Mouse (Mus musculus) lung, postnatal 10 days (tissue): ENCODE measurements around the gene Hs6st3.
A peak's percentile ranks its signal among the peaks of the same experiment; 100 is the strongest.

Source experiments
- DNase-seq: peaks from one replicate; pipeline ENCODE4 v3.0.0; 2021

Gene Hs6st3

DNA sequence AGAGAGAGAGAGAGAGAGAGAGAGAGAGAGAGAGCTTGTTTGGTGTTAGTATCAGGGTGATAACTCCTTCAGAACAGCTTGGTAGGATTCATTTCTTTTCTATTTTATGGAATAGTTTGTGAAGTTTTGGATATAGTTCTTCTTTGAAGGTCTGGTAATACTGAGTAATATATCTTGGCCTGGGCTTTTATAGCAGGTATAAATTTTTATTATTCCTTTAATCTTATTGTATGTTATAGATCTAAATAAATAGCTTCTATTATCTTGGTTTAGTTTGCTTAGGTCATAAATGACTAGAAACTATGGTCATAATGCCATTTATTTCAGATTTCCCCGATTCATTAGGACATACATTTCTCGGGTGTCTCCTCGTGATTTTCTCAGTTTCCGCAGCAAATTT lies 675.8 kb downstream of the Hs6st3 start:
- DNase-seq: no peak

DNA sequence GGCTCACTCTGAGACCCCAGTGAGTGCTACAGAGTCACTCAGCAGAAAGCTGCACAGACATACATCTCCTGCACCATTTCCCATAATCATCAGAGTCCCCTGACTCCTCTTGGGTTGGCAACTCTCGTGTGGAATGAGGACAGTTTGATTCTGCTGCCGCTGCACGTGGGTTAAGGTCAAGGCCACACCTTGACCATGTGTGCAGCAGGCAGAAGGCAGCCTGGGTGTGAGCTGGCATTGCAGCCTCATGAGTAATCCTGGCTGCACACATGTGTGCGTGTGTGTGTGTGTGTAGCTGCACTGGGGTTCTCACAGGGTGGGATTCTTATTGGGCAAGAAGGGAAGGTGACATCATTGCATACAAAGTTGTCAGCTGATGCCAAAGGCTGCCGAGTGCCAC lies 677.5 kb downstream of the Hs6st3 start:
- DNase-seq: no peak

DNA sequence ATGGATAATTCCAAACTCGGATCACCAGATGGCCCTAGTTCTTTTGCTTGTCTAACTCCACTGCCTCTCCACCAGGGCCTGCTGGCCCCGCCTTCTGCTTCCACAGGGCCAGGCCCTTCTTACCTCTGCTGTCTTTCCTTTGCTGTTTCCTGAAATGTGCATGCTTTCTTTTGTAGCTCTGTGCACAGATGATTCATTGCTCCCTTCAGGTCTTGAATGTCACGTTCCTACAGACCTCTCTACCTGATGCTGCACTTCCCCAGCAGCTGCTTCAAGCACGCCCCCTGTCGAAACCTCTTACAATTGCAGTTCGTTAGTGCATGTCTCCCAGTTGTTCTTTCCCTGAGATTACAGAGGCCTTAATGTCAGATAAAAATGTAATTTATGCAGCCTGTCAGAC lies 682.4 kb downstream of the Hs6st3 start:
- no peak for DNase-seq

DNA sequence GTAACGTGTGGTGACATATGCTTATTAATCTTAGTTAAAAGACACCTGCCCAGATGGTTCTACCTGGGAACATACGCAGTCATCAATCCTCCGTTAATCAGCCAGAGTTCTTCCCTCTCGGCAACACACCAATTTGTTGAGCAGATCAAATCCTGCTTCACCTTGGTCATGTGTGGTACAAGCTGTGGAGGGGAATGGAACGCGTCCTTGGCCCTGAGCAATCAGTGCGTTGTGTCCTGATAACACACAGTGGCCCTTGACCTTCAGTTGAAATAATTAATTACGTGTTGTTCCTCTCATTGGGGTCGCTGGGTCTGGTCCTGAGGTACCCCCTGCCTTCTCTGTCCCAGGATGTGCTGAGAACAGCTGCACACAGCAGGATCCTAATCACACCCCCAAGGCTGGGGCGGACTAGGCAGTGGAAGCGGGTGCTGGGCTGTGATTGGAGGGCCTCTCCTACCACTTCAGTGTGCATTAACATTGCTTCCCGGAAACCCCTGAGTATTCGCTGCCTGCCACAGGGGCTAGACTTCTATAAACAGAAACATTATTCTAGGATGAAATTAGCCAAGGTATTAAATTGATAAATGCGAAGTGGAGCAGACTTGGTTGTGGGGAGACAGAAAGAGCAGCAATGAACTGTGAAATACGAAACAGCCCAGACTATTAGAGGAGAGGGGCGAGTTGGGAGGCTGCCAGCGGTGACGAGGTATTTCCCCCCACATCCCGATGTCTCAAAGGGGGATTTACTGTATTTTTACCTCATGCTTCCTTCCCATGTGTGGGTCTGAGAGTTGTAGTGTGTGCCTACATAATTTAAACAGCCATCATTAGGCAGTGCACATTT lies 693.2 kb downstream of the Hs6st3 start:
- DNase-seq: no peak

DNA sequence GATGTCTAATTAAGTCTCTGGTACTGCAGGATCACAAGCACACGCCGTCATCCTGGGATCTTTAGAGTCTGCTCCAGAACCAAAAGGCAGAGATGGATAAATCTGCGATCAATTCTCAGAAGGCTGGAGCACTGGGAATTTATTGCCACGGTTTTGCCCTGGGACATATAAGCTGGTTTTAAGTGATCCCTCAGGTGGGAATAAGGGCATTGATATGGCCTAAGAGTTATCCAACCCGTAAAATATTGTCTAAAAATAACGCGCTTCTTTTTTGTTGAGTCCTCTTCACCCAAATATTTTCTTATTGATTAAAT lies 693.8 kb downstream of the Hs6st3 start:
- no peak for DNase-seq

DNA sequence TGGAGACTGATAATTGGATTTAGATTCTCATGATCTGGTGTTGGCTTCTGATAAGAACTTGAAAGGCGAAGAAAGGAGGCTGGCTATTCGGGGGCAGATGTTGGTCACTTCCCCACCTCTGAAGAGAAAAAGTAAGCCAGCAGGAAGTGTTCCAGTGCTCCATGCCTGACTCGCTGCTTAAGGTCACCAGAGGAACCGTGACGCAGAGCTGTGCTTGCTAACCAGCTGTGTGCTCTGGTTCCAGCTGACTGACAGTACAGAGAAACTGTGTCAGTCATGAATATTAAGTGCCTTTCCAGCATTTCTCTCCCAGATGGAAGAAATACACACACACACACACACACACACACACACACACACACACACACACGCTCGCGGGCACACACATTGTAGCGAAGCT lies 694.8 kb downstream of the Hs6st3 start:
- peak; percentile 34 for DNase-seq

DNA sequence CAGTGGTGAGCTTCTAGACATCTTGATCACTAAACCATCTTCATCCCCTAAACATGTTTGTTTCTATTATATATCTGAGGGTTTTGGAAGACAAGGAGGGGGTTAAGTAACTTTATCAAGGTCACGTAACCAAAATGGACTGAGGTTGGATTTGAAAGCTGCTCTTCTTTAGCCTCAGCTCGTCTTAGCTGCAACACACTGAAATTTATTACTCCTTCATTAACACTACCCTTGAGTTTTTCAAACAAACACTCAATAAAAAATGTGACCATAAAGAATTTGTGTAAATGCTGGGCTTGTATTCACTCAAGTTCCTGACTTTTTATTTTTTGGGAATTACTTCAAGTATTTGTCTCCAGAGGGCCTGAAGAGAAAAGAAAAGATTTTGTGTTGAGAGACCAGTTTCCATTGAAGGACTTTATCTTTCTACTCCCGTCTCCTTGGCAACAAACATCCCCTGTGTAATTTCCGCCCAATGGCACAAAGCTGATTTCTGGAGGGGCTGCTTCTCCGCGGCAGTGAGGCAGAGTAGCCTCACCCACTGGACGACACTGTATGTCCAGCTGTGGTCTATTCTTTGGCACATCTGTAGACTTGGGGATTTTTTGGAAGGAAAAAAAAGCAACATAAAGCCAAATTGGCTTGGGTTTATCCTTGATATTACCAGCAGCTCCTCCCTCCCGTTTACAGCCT lies 696.0 kb downstream of the Hs6st3 start:
- DNase-seq: peak; percentile 70

DNA sequence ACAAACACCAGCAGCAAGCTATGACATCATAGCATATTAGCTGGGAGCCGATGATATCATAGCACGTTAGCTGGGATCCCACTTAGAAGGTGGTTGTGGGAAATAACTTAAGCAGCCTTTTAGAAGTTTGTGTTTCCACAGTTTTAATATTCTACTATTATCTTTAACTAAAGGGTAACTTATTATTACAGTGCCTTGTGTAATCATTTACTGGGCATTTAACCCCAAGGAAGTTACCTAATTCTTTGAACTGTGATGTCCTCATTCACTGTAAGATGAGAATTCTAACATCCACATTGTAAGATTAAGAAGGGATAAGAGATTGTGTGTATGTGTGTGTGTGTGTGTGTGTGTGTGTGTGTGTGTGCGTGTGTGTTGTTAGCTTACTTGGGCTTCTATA lies 697.9 kb downstream of the Hs6st3 start:
- no peak for DNase-seq

DNA sequence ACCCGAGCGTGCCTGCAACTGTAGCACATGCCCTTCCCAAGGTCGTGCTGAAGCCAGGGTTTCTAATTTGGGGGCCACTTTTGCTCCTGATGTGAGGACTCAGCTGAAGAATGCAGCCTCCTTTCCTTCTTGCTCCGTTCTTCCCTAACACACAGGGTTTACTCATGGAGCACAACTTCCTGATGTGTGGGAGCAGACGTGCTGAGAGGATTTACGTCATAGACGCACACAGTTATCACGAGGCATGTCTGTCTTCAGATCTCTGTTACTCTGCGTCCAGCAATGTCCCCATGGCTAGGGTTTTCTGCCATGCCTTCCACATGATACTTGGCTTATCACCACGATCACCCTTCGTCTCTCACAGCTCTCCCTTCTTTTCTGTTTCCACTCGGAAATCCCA lies 709.4 kb downstream of the Hs6st3 start:
- no peak for DNase-seq

DNA sequence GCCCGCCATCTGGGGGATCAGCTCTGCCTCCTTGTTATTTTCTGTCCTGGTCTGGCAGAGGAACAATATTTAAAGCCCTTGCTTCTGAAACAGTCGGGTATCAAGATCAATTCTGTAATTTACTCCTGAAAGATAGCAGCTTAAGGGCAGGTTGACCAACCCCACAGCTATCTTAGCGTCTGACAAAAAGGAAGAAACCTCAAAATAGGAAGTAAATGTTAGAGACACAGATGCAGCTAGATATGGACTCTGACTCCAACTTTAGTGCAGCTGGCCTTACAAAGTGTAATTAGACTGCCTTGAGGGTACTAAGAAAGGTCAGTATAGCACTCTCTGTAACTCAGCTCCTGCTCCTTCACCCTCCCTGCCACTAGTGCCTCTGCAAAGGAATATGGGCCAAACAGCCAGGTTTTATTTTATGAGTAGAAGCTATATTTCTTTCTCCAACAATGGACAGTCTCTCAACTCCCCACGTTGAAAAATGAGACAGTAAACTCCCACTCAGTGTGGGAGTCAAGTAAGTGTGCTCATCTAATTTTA lies 710.7 kb downstream of the Hs6st3 start:
- DNase-seq: no peak

DNA sequence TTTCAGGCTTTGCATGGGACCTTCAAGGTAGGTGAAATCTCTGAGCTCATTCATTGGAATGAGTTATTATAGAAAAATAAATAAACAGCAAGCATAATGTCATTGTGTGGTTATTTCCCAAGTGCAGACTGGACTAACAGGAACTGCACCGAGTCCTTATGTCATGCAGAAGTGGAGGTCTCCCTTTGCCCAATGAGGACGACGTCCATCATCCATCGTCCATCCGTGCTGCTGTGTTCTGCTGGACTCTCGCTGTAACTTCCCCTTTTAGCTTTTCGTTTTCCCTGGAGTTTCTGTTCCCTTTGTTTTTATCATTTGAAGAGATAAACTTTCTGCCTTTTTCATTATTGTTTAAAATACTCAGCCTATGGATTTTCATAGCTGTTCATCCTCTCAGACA lies 711.2 kb downstream of the Hs6st3 start:
- DNase-seq: no peak

DNA sequence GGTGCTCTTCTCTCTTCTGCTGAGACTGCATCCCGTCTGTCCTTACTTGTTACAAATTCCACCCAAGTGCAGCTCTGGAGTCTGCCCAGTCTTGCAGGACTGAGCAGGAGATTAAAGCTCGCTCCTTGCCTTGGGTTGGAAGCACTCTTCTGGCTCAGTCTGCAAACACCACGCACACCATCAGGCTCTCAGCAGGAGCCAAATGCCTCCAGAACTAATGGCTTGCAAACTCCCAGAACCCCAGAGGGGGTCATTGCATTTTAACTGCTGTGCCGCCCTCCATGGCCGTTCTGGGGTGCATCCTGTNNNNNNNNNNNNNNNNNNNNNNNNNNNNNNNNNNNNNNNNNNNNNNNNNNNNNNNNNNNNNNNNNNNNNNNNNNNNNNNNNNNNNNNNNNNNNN lies 714.0 kb downstream of the Hs6st3 start:
- DNase-seq: peak; percentile 25

DNA sequence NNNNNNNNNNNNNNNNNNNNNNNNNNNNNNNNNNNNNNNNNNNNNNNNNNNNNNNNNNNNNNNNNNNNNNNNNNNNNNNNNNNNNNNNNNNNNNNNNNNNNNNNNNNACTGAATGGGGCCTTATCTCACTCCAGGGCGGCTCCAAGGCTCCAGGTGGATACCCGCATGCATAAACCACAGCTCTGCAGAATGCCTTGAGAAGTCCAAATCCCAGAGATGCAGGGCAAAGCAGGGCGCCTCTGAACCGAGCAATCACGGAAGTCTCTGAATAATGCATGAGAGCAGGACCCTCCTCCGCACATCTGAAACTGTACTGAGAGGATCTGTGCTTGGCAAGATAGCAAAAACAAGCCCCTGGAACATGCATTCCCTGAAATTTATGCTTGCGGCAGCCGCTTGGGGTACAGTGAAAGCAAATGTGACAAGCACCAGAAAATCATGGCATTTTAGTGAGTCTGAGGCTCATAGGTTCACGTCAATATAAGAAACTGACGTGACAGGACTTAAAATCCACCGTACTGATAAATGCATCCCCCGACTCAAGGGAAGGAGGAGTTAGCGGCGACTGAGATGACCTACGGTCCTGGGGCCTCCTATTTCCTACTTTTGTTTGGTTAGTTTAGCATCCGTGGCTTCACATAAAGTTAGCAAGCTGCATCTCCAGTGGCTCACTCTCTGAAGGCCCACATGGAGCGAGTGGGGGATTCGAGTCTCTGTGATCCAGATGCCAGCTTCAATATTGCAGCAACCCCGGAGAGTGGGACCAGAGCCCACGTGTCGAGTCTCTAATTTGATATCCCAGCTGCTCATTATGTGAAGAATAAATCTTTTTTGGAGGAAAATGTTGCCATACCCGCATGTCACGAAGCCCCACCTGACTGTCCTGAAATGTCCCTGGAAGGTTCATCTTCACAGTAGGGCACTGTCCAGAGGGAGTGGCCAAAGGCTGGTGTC lies 719.5 kb downstream of the Hs6st3 start:
- DNase-seq: no peak

DNA sequence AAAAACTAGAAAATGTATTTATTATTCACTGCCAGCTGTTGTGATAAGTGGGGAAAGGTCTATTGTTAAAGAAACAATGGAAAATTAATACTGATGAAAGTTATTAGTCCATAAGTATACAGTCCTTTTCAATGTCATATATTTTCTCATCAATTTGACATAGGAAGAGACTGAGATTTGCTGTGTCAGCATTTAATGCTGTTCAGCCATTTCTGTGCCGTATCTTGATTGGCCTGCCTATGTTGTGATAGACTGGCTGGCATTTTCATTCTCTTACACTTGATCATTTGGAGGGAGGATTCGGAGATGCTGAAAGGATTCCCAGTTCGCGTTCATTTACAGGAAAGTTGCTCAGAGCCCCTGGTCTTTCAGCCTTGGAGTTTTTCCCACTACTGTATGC lies 735.5 kb downstream of the Hs6st3 start:
- DNase-seq: no peak

DNA sequence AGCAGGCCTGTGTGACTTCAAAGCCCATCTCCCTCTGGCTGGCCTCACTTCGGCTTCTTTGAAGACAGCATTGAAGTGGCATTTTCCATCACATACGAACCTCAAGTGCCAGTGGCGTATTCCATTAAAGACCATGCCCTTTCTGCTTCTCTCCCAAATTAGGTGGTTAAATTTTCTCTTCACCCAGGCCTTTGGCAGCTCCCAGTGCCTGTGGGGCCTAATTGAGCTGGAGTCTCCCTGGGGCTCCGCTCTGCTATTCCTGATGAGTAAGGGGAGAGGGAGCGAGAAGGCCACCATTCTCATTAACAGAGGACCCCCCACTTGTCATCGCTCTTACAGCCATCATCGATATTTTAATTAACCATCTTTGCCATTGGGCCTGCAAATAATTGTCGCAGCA lies 754.8 kb downstream of the Hs6st3 start:
- no peak for DNase-seq

DNA sequence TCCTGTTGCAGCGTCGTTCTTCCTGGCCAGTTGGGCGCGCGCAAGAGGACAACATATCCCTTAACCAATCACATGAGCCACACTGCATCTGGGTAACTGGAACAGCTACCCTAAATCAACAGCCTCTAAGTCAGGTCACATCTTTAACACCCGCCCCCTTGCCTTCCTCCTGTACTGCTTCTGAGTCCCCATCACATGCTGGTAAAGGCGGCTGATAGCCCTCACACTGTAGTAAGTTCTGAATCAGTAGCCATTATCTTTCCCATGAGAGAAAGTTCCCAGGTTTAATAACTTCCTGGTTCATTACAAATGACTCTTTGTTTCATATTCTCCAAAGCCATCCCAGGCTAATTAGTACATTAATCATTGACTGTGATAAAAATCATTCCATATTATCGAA lies 757.0 kb downstream of the Hs6st3 start:
- no peak for DNase-seq

DNA sequence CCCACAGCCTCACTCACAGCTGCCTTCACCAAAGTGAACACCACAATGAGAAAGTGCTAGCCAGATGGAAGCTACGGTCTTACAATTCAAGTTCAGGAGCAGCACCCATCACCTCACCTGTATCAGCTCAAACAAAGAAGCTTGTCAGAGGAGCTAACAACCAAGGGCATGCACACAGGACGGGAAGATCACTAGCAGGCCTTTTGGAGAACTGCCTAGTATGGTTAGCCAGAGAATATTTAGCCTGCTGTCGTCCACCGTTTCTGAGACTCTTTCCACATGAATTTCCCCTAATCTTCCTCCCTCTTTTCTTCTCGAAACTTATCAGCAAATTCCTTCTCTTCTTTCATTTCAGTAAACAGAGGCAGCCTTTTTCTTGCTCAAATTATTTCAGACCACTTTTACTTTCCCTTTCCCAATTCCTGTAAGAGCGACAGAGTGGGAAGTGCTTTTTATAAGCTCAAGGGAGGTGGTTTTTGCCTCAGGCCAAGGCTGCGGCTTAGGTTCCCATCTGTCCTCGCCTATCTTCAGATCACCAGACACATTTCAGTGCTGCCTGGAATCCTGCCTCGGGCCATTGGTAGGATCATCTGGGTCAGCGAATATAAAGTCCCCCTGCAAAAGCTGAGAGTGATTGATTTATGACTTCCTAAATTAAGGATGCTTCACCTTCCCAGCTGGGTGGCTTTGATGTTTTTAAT lies 757.8 kb downstream of the Hs6st3 start:
- no peak for DNase-seq

DNA sequence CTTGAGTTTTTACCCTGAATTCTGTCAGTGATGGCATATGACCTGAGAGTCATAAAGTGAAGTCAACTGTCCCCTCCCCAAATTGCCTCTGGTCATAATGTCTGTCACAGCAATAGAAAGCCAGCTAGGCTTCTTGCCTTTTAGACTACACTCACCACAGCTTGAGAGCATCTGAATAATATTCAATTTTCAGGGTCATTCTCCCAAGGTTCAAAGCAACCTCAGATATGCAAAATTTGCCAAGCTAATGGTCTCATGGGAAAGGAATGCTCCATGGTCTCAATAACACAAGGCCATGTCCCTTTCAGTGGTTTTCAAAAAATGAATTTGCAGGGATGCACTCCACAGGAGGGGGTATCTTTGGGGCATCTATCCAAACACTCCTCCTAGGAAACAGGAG lies 764.3 kb downstream of the Hs6st3 start:
- DNase-seq: no peak

DNA sequence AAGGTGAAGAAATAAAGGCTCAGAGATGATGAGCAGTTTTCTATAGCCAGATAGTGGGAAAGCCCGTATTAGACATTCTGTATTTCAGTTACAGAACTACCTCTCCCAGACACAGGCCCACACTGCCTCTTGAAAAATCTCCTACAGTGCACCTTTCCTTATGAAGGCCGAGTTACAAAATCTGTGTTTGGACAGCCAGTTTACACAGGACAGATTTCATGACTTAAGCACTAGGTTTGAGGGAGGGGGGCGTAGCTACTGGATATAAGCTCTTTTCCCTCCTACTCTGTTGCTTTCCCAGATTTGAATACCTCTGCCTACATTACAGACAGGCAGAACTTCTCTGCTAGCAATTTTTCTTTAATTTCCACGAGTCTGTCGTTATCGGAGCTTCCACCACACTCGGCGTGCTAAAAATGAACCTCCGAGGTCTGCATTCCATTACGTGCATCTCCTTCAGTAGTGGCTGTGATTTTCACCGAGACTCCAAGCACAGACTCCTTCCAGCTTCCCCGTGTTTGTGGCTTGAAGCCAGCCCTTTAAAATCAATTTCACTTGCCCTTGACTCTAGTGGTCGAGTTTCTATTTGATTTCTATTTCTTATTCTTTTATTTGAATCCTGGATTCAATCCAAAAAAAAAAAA lies 770.0 kb downstream of the Hs6st3 start:
- peak; percentile 2 for DNase-seq

DNA sequence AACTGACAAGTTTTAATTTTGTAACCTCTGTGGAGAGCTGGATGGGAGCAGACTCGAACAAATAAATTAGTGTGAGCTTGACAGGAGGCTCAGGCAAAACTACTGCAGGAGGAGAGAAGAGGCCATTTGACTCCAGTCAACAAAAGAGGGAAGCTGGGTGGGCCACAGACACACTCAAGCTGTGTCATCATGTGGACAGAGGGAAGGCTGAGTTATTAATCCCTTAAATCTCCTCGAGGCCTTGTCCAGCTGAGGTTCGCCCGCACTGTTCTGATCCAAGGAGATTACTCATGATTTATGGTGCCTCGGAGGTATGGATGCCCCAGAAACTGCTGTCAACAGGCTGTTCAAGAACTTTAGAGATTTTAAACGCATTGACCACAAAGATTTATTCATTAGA lies 776.4 kb downstream of the Hs6st3 start:
- DNase-seq: no peak

DNA sequence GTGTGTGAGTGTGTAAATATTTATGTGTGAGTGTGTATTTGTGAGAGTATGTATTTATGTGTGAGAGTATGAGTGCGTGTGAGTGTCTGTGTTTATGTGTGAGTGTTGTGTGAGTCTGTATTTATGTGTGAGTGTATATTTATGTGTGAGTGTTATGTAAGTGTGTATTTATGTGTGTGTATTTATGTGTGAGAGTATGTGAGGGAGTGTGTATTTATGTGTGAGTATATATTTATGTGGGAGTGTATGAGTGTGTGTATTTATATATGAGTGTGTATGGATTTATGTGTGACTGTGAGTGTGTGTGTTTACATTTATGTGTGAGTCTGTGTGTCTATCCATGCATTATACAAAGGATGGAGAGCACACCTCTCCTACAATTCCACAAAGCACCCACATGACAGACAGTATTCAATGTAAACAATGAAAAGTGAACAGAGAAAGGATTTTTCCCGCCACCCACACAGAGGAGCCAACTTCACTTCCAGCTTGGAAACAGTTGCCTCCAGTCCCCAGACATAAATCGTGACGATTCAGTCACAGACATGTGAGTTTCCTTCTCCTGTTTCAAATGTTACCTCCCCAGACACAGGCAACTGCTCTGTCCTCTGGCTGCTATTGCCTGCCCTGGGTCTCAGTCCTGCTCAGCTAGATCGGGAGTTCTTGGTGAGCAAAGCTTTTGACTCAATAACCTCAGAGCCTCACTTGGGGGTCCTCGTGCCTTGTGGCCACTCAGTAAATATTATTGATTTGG lies 780.3 kb downstream of the Hs6st3 start:
- no peak for DNase-seq
